Mouse (Mus musculus) midbrain, postnatal 0 days (tissue): Measurements from ENCODE around the gene Gramd2. TPM values are rescaled to one million over a fixed set of nuclear protein-coding genes. Genes with fewer than 3 reads are reported as not detected.

ENCODE experiments used
- ATAC-seq: fragments of 200-750 bp; cut with Nextera tagmentation; 2 replicates; pipeline ENCODE4 v1.8.0; 2017; ENCODE audit warnings: moderate number of reproducible peaks, mild to moderate bottlenecking, moderate TSS enrichment, moderate library complexity; ENCODE audit not compliant: low FRiP score
- DNase-seq: peaks from one replicate; pipeline ENCODE4 v3.0.0-alpha.2; 2015; ENCODE audit warnings: low spot score
- H3K27ac ChIP-seq: fragments of 300-500 bp; sonication (generic); 2 replicates; pipeline ENCODE4 v1.5.1; 2014; ENCODE audit warnings: low read depth, mild to moderate bottlenecking, low read length, mixed read lengths
- H3K27me3 ChIP-seq: fragments of 300-500 bp; sonication (generic); 2 replicates; pipeline ENCODE4 v1.6.1; 2014; ENCODE audit warnings: low read length, control low read depth, mixed read lengths; ENCODE audit not compliant: insufficient read depth
- H3K36me3 ChIP-seq: fragments of 300-500 bp; sonication (generic); 2 replicates; pipeline ENCODE4 v1.6.1; 2014; ENCODE audit warnings: low read length, control low read depth, mixed read lengths; ENCODE audit not compliant: insufficient read depth
- H3K4me1 ChIP-seq: fragments of 300-500 bp; sonication (generic); 2 replicates; pipeline ENCODE4 v1.6.1; 2014; ENCODE audit warnings: mild to moderate bottlenecking, control low read depth, antibody characterized with exemption, low read length, mixed read lengths; ENCODE audit not compliant: insufficient read depth
- H3K4me2 ChIP-seq: fragments of 300-500 bp; sonication (generic); 2 replicates; pipeline ENCODE4 v1.6.1; 2014; ENCODE audit warnings: low read depth, mild to moderate bottlenecking, low read length, mixed read lengths; ENCODE audit not compliant: poor library complexity, severe bottlenecking
- H3K4me3 ChIP-seq: fragments of 300-500 bp; sonication (generic); 2 replicates; pipeline ENCODE4 v1.5.1; 2014; ENCODE audit warnings: low read depth, mild to moderate bottlenecking, low read length, moderate library complexity
- H3K9ac ChIP-seq: fragments of 300-500 bp; sonication (generic); replicated peaks from 2 replicates; pipeline ENCODE4 v1.6.1; 2014; ENCODE audit warnings: mild to moderate bottlenecking, low read length, moderate library complexity, mixed read lengths; ENCODE audit not compliant: poor library complexity, severe bottlenecking
- H3K9me3 ChIP-seq: fragments of 300-500 bp; sonication (generic); 2 replicates; pipeline ENCODE4 v1.6.1; 2016; ENCODE audit warnings: low read length, control low read depth
- CTCF ChIP-seq: IDR thresholded peaks from 2 replicates; pipeline ENCODE4 v1.5.1; 2016; ENCODE audit warnings: antibody characterized with exemption, mild to moderate bottlenecking
- WGBS: fragments of 180-500 bp; shearing (Covaris S2); extraction: QIAGEN DNeasy Blood & Tissue Kit; methylation state at CpG from one replicate; pipeline ENCODE4 v1.1.7; 2014; 5-methylcytosine and 5-hydroxymethylcytosine counted together
- polyA plus RNA-seq: library from polyadenylated mRNA; unstranded; fragments of >200 nt; fragmentation: Nextera tagmentation; extraction: Ambion mirVana; gene quantifications from 2 replicates; pipeline ENCODE4 v1.2.1, GENCODE M21; 2015
- total RNA-seq: library from RNA; depleted of rRNA; stranded (reverse); fragments of >200 nt; gene quantifications from 2 replicates; pipeline ENCODE4 v1.2.3, GENCODE M21; 2014

The Gramd2 gene
- total and polyA plus RNA-seq, 2 experiments from 2014 or later: 5.2 to 12.1 TPM

- H3K4me1 ChIP-seq: peaks cover 17% of the 10 kb centered on the region; the same call in 1 of the 2 replicates
Measured at GRCm38 (mm10) chr9:59660421-59660820, 19.5 kb upstream of the Gramd2 start.

DNA sequence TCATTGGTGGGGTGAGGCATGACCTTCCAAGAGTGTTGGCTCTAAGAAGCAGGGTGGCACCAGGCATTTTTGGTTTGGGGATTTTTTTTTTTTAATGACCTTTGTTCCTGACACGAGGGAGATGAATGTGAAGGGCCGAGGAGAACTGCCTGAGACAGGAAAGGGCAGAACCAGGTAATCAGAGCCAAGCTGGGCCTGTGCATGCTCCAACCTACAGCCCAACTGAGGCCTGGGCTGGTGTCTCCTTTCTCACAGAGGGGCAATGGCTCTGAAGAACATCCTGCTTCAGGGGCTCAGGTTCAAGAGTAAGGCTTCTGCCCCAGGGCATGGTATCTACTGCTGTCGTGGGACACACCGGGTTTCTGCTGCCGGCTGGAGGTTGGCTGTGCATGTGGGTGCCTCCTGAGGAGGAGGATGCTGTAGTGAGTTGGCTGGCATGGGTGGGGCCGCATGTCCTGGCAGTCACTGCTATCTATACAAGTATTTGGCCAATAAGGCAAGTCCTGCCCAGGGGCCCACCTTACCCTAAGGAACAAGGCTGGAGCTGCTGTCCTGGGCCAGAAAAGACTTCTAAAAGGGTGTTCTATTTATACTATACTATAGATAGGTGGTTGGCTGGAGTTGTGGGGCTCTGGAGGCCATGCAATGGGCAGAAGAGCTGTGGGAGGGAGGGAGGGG is 18.5 kb upstream of the Gramd2 start:
- Histone ChIP-seq H3K9ac (no peak overlapping the region), H3K36me3 (peaks cover 8% of the 10 kb centered on the region; the same call in 1 of the 2 replicates), H3K27ac (no peak overlapping the region), H3K4me3 (no peak overlapping the region), H3K9me3 (no peaks in the 10 kb centered on the region), H3K27me3 (no peaks in the 10 kb centered on the region), H3K4me1 (peaks cover 17% of the 10 kb centered on the region; the same call in 1 of the 2 replicates), H3K4me2 (no peak overlapping the region)
- TF ChIP-seq CTCF: no peak
- no peak for ATAC-seq
- DNase-seq: no peak
- WGBS: 72% methylated on average over 6 of the region's 6 CpGs

More at GRCm38 (mm10) chr9:59660421-59660820, 19.5 kb upstream of the Gramd2 start:
- ATAC-seq: no peak
- peak; percentile 59 for DNase-seq
- 30% methylated on average over 10 of the region's 10 CpGs for WGBS
- Histone ChIP-seq H3K27ac (peak overlapping the region; percentile 55), H3K27me3 (no peaks in the 10 kb centered on the region), H3K9me3 (no peaks in the 10 kb centered on the region), H3K36me3 (no peaks in the 10 kb centered on the region), H3K4me2 (peak overlapping the region; percentile 13; the same call in 1 of the 2 replicates), H3K9ac (no peak overlapping the region), H3K4me3 (no peak overlapping the region)
- no peak for TF ChIP-seq CTCF

- Histone ChIP-seq H3K36me3 (peaks cover 25% of the 10 kb centered on the region), H3K4me1 (peaks cover 17% of the 10 kb centered on the region; the same call in 1 of the 2 replicates)
Measured at GRCm38 (mm10) chr9:59663226-59663625, 16.7 kb upstream of the Gramd2 start.

GRCm38 (mm10) chr9:59663957-59664356 is 16.0 kb upstream of the Gramd2 start:
- H3K36me3 ChIP-seq: peaks cover 29% of the 10 kb centered on the region
- 59% methylated on average over 3 of the region's 3 CpGs for WGBS

More at GRCm38 (mm10) chr9:59663226-59663625, 16.7 kb upstream of the Gramd2 start:
- WGBS: 77% methylated on average over 7 of the region's 7 CpGs
- Histone ChIP-seq H3K4me3 (no peak overlapping the region), H3K9ac (no peak overlapping the region), H3K4me2 (no peak overlapping the region), H3K9me3 (no peaks in the 10 kb centered on the region), H3K27me3 (no peaks in the 10 kb centered on the region), H3K27ac (no peak overlapping the region)
- no peak for DNase-seq
- TF ChIP-seq CTCF: no peak
- ATAC-seq: no peak

GRCm38 (mm10) chr9:59664664-59665256 is 15.2 kb upstream of the Gramd2 start:
- 79% methylated on average over 4 of the region's 4 CpGs for WGBS
- no peak for TF ChIP-seq CTCF
- DNase-seq: no peak

More at GRCm38 (mm10) chr9:59663957-59664356, 16.0 kb upstream of the Gramd2 start:
- no peak for TF ChIP-seq CTCF
- DNase-seq: no peak
- no peak for ATAC-seq
- Histone ChIP-seq H3K9me3 (no peaks in the 10 kb centered on the region), H3K4me1 (peaks cover 12% of the 10 kb centered on the region; the same call in 1 of the 2 replicates), H3K9ac (no peak overlapping the region), H3K27ac (no peak overlapping the region), H3K4me3 (no peak overlapping the region), H3K27me3 (no peaks in the 10 kb centered on the region), H3K4me2 (no peak overlapping the region)

DNA sequence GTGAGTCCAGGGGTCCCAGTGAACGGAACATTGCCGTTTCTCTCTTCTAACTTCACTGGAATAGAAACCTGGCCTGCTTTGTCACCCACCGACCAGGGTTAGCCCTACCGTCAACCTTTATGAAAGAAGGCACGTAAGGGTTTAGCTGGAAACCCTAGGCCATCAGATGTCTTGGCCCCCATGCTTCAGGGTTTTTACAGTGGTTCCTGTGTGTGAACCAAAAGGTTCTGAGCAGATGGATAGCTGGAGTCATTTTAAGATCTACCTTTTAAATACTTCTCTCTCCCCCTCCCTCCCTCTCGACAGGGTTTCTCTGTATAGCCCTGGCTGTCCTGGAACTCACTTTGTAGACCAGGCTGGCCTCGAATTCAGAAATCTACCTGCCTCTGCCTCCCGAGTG is 13.9 kb upstream of the Gramd2 start:
- DNase-seq (no peak), ATAC-seq (no peak)
- no peak overlapping the region for H3K9ac ChIP-seq
- H3K27ac ChIP-seq: no peak overlapping the region
- no peak overlapping the region for H3K4me2 ChIP-seq
- TF ChIP-seq CTCF: no peak
- H3K4me3 ChIP-seq: no peak overlapping the region
- peaks cover 2% of the 10 kb centered on the region; the same call in 1 of the 2 replicates for H3K4me1 ChIP-seq
- no peaks in the 10 kb centered on the region for H3K9me3 ChIP-seq
- H3K27me3 ChIP-seq: no peaks in the 10 kb centered on the region
- WGBS: 95% methylated on average over 8 of the region's 8 CpGs
- H3K36me3 ChIP-seq: peaks cover 44% of the 10 kb centered on the region

More at GRCm38 (mm10) chr9:59664664-59665256, 15.2 kb upstream of the Gramd2 start:
- Histone ChIP-seq H3K4me1 (peaks cover 10% of the 10 kb centered on the region; the same call in 1 of the 2 replicates), H3K36me3 (peaks cover 33% of the 10 kb centered on the region), H3K9me3 (no peaks in the 10 kb centered on the region), H3K27me3 (no peaks in the 10 kb centered on the region), H3K27ac (no peak overlapping the region), H3K4me2 (no peak overlapping the region), H3K4me3 (no peak overlapping the region), H3K9ac (no peak overlapping the region)
- ATAC-seq: no peak
